Mouse (Mus musculus): ENCODE results near the gene Mlc1.

The Mlc1 gene

DNA sequence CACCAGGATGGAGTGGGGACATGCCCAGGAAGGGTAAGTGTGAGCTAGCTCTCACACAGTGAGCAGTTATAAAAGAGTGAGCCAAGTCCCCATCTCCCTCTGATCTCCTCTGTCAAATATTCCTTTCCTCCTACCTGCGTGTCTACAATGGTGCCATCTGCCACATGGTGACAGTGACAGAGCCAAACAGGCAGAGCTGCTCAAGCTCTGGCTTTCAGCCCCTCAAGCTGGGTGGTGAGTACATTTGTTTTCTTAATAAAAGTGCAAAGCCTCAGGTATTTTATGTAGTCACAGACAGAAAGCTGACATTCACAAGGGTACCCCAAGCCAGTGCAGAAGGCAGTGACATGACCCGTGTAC, 41.5 kb downstream of the Mlc1 start:
- DNase-seq (ENCODE audit: low read depth, low spot score) = no peak

DNA sequence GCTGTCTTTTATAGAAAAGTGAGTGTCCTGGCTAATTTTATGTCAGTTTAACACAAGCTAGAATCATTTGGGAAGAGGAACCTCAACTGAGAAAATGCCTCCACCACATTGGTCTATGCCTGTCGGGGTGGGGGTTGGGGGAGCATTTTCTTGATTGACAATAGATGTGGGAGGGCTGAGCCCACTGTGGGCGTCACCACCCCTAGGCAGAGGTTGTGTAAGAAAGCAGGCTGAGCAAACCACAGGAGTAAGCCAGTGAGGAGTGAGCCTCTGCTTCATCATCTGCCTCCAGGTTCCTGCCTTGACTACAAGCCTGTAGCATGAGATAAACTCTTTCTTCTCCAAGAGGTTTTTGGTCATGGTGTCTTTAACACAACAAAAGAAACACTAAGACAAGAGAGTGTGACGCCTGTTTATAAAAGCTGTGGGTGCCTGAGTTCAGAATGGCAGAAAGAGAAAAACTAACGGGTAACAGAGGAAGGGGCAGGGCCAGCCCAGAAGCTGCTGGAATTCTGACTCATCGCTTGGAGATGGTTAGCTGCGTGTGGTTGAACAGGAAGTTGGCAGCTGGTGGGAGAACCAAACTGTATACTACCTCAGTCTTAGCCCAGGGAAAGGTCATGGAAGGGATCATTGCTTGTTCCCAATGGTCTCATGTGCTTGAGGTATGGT, 42.1 kb downstream of the Mlc1 start:
- peak; percentile 87 for DNase-seq (ENCODE audit: low read depth, low spot score)

DNA sequence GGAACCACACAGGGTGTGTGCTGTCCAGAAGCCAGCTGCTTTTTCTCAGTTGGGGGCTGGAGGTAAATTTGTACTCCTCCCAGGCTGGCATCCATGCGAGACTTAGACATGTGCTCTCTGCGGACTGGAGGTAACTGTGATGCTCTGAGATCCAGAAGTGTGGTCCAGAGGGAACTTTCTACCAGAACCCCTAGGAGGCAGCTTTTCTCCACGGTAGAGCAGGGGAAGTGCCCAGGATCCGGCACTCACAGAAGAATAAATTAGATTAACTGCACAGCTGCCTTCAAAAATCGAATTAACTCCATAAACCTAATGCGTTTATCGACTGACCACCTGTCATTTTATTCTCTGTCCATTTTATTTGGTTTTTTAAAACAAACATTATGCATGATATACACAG, 44.7 kb downstream of the Mlc1 start:
- DNase-seq (ENCODE audit: low read depth, low spot score) = peak; percentile 21

DNA sequence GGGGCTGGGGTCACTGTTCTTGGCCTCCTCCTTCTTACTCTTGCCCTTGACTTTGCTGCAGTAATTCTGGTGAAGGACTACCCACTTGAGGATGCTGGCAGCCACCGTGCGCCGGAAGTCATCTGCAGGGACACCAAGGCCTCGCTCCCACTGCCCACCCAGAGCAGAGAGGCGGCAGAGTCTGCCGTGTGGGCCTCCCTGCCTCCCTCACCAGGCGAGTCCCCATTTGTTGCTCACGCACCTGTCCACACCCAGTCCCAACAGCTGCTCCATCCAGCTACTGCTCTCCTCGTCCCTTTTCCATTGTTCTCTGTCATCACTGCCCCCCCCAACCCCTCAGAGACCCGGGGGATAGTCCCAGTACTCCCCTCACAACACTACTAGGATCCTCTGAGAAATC, 46.1 kb downstream of the Mlc1 start:
- DNase-seq (ENCODE audit: low read depth, low spot score) = no peak

DNA sequence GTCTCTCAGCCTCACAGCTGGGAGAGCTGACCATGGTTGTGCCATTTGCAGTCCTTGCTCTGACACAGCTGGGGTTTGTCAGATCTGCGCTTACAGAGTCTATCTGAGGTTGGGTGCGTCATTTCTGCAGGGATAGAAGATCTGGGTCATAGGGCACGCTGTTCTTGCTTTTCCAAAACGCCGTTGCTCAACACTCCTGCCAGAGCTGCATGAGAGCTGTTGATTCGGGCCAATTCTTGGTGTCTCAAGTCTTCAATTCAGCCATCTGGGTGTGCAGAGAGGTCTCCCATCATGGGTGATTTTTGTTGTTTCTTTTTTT, 56.9 kb downstream of the Mlc1 start:
- DNase-seq (ENCODE audit: low read depth, low spot score) = peak; percentile 48

DNA sequence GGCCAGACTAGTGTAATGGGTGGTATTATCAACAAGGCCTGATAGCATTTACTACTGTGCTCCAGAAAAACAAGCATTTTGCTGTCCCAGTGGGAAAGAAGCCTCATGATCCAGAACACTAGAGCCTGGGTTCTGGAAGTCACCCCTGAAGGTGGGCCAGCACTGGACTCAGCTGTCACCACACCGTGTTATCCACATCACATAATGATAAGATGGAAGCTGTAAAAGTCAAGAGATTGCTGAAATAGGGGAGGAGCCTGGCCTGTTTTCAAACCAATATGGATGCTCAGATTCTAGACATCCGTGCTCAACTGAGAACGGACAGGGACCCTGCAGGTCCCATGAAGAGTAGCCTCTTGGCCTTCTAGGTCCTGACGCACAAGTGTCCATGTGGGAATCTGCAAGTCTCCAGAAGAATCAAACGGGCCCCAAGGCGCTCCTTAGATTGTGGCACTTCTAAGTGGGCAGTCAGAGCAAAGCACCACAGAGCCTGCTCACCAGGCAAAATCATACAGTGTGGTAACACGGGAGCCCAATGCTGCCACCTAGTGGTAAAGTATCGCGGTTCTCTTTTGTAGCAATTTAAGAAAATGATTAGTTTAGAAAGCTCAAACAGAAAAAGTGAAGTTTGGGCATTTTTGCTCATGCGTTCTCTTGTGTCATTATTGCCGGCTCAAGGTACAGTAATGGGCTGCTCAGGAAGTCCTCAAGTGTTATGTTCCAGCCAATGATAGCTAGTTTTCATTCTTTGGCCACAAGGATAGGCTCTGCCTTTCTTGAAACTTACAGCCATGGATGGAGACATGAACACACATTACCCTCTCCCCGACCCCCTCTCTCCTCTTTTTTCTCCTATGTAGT, 57.4 kb downstream of the Mlc1 start:
- DNase-seq (ENCODE audit: low read depth, low spot score) = peak; percentile 92

DNA sequence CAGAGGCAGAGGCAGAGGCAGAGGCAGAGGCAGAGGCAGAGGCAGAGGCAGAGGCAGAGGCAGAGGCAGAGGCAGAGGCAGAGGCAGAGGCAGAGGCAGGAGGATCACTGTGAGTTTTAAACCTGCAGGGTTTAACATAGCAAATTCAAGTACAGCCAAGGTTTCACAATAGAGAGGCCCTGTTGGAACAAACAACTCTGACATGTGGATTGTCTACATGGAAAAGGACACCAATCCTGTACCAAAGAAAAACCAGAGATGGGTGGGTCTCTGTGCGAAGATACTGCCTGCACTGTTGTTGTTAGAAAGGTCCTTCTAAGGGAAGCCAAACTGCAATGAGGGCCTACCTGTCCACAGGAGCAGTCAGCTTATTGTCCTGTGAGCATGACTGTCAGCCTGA, 58.7 kb downstream of the Mlc1 start:
- DNase-seq (ENCODE audit: low read depth, low spot score) = no peak

DNA sequence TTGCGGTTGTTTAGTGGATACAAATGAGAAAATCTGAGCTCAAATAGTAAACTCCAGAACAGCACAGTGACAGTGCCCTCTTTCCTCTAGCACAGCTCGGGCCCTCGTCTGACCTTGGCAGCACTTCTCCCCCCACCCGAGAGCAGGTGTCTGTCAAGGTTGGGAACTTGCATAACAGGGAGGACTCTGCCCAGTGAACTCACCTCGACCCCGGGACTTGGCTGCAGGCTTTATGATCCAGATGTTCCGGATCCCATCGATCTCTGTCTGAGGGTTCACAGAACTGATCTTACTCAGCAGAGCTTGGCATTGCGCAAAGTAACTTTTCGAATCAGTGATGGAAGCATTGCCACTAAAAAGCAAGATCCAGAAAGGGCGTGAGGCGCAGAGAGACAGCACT, 59.5 kb downstream of the Mlc1 start:
- peak; percentile 32 for DNase-seq (ENCODE audit: low read depth, low spot score)

DNA sequence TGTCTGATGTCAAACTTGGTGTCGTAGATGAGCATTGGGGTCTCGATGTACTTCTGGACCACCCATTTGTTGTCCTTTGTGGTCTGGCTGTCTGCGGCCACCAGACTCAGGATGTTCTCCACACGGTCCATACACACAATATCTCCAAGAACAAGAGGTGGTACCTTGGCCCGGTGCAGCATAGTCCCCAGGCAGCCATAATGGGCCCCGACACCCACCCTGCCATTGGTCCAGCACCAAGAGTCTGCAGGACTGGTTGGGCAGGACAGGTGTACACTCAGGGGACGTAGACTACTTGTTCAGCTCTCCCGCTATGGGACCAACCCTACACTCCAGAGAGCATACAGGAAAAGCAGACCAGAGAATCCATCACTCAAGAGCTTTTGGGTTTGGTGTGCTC, 61.7 kb downstream of the Mlc1 start:
- DNase-seq (ENCODE audit: low read depth, low spot score) = no peak

DNA sequence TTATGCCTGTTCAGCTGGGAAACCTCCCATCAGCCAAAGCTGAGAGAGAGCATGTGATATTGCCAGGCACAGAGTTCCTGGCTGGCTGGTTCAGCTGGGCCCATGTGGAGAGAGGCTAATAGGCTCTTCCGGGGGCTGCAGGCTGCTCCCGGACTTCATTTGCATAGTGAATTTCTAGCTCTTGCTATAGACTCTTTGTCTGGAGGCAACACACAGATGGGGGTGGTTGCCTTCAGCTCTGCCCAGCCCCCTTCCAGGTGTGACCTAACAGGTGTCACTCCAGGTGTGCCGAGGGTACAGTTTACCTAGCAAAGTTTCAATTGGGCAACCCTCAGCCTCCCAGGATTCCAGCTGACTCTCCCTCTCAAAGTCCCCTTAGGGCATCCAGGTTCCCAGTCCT, 62.4 kb downstream of the Mlc1 start:
- no peak for DNase-seq (ENCODE audit: low read depth, low spot score)

DNA sequence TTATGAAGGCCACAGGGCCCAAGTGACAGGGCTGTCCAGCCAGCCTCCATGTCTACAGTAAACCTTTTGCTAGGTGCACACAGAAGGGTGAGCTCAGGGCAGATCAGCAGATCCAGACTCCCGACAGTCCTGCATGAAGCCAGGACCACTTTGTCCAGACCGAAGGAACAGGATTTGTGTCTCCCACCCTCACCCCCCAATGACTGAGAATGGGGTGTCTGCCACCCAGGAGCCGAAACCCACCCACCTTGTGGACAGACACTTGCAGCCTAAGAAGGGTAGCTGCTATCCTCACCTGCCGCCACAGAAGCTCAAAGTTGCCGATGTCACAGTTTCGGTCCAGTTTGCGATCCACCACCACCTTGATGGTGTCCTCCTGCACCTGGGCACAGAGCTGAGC, 63.8 kb downstream of the Mlc1 start:
- DNase-seq (ENCODE audit: low read depth, low spot score) = no peak

DNA sequence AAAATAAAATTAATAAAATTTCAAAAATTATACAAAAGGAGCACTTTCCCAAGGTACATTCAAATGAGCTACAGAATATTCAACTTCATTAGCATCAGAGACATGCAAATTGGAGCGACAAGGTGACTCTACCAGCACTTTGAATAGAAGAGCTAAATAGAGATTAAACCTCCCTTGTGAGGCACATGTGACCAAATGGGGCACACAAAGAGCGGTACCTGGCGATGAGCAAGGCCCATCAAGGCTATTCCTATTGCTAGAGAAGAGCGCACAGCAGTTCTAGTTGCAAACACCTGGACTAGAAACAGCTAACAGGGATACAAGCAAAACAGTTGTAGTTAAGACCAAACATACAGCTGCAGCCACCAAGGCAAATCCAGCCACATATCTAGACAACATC, 72.5 kb downstream of the Mlc1 start:
- no peak for DNase-seq (ENCODE audit: low read depth, low spot score)
